ENCODE assay signal across 9 mouse cellular contexts in genomic region chr5:116895036-116895783, GRCm38 (mm10).
DNase-seq lines count a peak whose midpoint lies in the region; ATAC-seq and TF ChIP-seq lines count a peak whose summit lies in the region.
"Had no signal": no experiment of that assay in that cellular context is flagged by ENCODE, and none has a peak within 500 bp of the region (broad histone marks: within the 10 kb centered on the region; RNA-seq: fewer than 3 reads in every experiment).

No protein-coding gene starts in this region.

- no peak overlapping the region for H3K27ac ChIP-seq in kidney, embryonic 15.5 days
- no peak overlapping the region for H3K27ac ChIP-seq in kidney, adult 2 months (ENCODE audit: insufficient read depth, low read depth, low read length)
- H3K27ac ChIP-seq: stomach, postnatal 0 days had no signal

- no peaks in the 10 kb centered on the region for H3K27me3 ChIP-seq in kidney, embryonic 15.5 days
- no peaks in the 10 kb centered on the region for H3K27me3 ChIP-seq in kidney, adult 2 months (replicated peaks; ENCODE audit: control insufficient read depth, insufficient read depth, low read length)

- H3K9ac ChIP-seq in kidney, embryonic 15.5 days: no peak overlapping the region

- WGBS in kidney, embryonic 15.5 days: 55% methylated on average over 12 of the region's 12 CpGs
- 41% methylated on average over 12 of the region's 12 CpGs for WGBS in kidney, adult 2 months

- no peaks in the 10 kb centered on the region for H3K9me3 ChIP-seq in kidney, embryonic 15.5 days (replicated peaks)

- TF ChIP-seq CTCF in kidney, adult 2 months (conservative IDR thresholded peaks at IDR 0.05; ENCODE audit: insufficient read depth, insufficient read length, low read depth, low read length): no peak

- H3K4me1 ChIP-seq in kidney, embryonic 15.5 days: no peaks in the 10 kb centered on the region
- no peaks in the 10 kb centered on the region for H3K4me1 ChIP-seq in kidney, adult 2 months (ENCODE audit: control insufficient read depth, insufficient read depth, low read length)

- TF ChIP-seq POLR2A in kidney, adult 2 months (IDR thresholded peaks at IDR 0.05; ENCODE audit: low read depth, low read length): no peak

- no peak for ATAC-seq in kidney, embryonic 15.5 days (replicated peaks; ENCODE audit: low FRiP score)
- no peak for ATAC-seq in activated CD4-positive, CD25-positive, alpha-beta regulatory T cell, adult 4 months

- 0 out of 2 replicates have a peak overlapping the region, but pooled peaks have one; percentile 25 for H3K4me2 ChIP-seq in kidney, embryonic 15.5 days

- no peak overlapping the region for H3K4me3 ChIP-seq in kidney, embryonic 15.5 days (replicated peaks)
- no peak overlapping the region for H3K4me3 ChIP-seq in kidney, adult 2 months (ENCODE audit: insufficient read depth, low read depth, low read length)

- DNase-seq in kidney, adult 2 months: no peak
- DNase-seq in frontal cortex, adult 2 months (ENCODE audit: extremely low spot score in 1 of 2, low spot score in 1 of 2): peak; percentile 55 to 79
- peak; percentile 37 for DNase-seq in left cerebral cortex, adult 11 months (ENCODE audit: low spot score)
- peak; percentile 76 for DNase-seq in right cerebral cortex, adult 18-20 months
- DNase-seq in thymus, postnatal 25 days: no peak
- no peak for DNase-seq in ovary, postnatal 36 days (ENCODE audit: low spot score)

- H3K36me3 ChIP-seq in kidney, embryonic 15.5 days: no peaks in the 10 kb centered on the region
- no peaks in the 10 kb centered on the region for H3K36me3 ChIP-seq in kidney, adult 2 months (ENCODE audit: control insufficient read depth, insufficient read depth, low read length)

Comparison
In these comparisons a context has a peak if more than half of its experiments do, and no peak if none do; other contexts are left out.
1. DNase-seq: peak in frontal cortex, adult 2 months (2 of 2), left cerebral cortex, adult 11 months (single experiment) and right cerebral cortex, adult 18-20 months (single experiment); none in kidney, adult 2 months (single experiment), thymus, postnatal 25 days (single experiment) and ovary, postnatal 36 days (single experiment).